Mouse (Mus musculus) heart, adult 2 months (tissue): ENCODE measurements around the gene Ier5l.

Experiments
- CTCF ChIP-seq: fragments of 200-600 bp; IDR thresholded peaks from 2 replicates; pipeline ENCODE4 v1.8.1; 2022; ENCODE audit warnings: antibody characterized with exemption, mild to moderate bottlenecking, moderate library complexity
- POLR2A ChIP-seq: fragments of 200-500 bp; IDR thresholded peaks from 2 replicates; pipeline ENCODE4 v1.6.1; 2011; ENCODE audit warnings: mild to moderate bottlenecking, low read depth, low read length, control low read depth; ENCODE audit not compliant: insufficient read depth

DNA sequence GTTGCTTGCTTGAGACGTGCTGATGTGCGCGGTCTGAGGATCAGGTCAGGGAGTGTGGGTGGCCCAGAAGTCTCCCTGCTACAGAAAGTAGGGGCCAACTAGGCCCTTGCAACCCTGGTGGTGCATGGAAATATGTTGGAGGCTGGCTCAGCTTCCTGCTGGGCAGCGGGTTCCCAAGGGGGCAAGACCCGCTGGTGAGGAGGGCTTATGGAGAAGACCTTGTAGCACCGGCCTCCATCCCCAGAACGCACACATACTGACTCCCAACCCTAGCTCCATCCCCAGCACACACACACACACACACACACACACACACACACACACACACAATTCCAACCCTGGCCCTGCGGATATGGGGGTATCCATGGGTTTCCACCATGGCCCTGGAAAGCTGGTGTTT, 3.0 kb downstream of the Ier5l start:
- TF ChIP-seq POLR2A (no peak), CTCF (no peak)
